Mouse (Mus musculus) forebrain, embryonic 14.5 days (tissue): ENCODE measurements around the gene Trpm8. TPM values are rescaled to one million over a fixed set of nuclear protein-coding genes. Genes with fewer than 3 reads are reported as not detected.

ENCODE experiments used
- ATAC-seq: fragments of 200-750 bp; cut with Nextera tagmentation; 2 replicates; pipeline ENCODE4 v1.8.0; 2017; ENCODE audit warnings: mild to moderate bottlenecking, moderate library complexity
- DNase-seq: peaks from one replicate; pipeline ENCODE4 v3.0.0-alpha.2; 2015; ENCODE audit warnings: low spot score
- H3K27ac ChIP-seq: fragments of 300-500 bp; sonication (generic); 2 replicates; pipeline ENCODE4 v1.5.1; 2014; ENCODE audit warnings: low read depth, mild to moderate bottlenecking, control low read depth, low read length, moderate library complexity
- H3K27me3 ChIP-seq: fragments of 300-500 bp; sonication (generic); replicated peaks from 2 replicates; pipeline ENCODE4 v1.6.1; 2014; ENCODE audit warnings: low read length, control low read depth, mixed read lengths; ENCODE audit not compliant: control insufficient read depth, insufficient read depth
- H3K36me3 ChIP-seq: fragments of 300-500 bp; sonication (generic); 2 replicates; pipeline ENCODE4 v1.6.1; 2014; ENCODE audit warnings: low read length, control low read depth; ENCODE audit not compliant: control insufficient read depth, insufficient read depth
- H3K4me1 ChIP-seq: fragments of 300-500 bp; sonication (generic); 2 replicates; pipeline ENCODE4 v1.6.1; 2014; ENCODE audit warnings: antibody characterized with exemption, low read length, control low read depth; ENCODE audit not compliant: control insufficient read depth, insufficient read depth
- H3K4me2 ChIP-seq: fragments of 300-500 bp; sonication (generic); 2 replicates; pipeline ENCODE4 v1.6.1; 2014; ENCODE audit warnings: mild to moderate bottlenecking, control low read depth, low read length
- H3K4me3 ChIP-seq: fragments of 300-500 bp; sonication (generic); 2 replicates; pipeline ENCODE4 v1.5.1; 2014; ENCODE audit warnings: low read depth, low read length, control low read depth
- H3K9ac ChIP-seq: fragments of 300-500 bp; sonication (generic); 2 replicates; pipeline ENCODE4 v1.6.1; 2014; ENCODE audit warnings: mild to moderate bottlenecking, low read length, control low read depth, moderate library complexity
- H3K9me3 ChIP-seq: fragments of 300-500 bp; sonication (generic); replicated peaks from 2 replicates; pipeline ENCODE4 v1.6.1; 2016; ENCODE audit warnings: low read length, control low read depth, mixed read lengths; ENCODE audit not compliant: control insufficient read depth
- WGBS: fragments of 180-500 bp; shearing (Covaris S2); extraction: QIAGEN DNeasy Blood & Tissue Kit; methylation state at CpG from one replicate; pipeline ENCODE4 v1.1.7; 2014; 5-methylcytosine and 5-hydroxymethylcytosine counted together
- polyA plus RNA-seq: library from polyadenylated mRNA; unstranded; fragments of >200 nt; fragmentation: Nextera tagmentation; extraction: Ambion mirVana; gene quantifications from 2 replicates; pipeline ENCODE4 v1.2.1, GENCODE M21; 2014

Trpm8 gene
- polyA plus RNA-seq, 1 experiment from 2014 or later, result not detected

DNA sequence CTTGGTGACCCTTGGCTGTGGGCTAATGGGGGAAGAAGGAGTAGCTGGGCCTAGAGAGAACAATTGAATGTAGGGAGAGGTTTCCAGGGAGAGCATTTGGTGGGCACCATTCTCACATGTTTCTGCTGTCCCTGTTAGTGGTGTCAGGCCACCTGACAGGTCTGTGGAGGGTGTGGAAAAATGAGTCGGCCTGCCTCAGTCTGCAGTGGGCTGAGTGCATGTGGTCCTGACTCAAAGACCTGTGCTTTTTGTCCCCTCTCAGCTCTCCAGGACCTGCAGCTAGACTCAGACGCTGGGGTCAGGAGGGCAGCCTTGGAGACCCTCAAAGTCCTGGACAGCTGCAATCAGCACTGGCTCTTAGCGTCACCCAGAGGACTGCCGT lies 17.8 kb upstream of the Trpm8 start:
- DNase-seq, result no peak
- Histone ChIP-seq H3K9ac (no peak overlapping the region), H3K27me3 (no peaks in the 10 kb centered on the region), H3K9me3 (peaks cover 31% of the 10 kb centered on the region), H3K36me3 (peaks cover 56% of the 10 kb centered on the region), H3K4me2 (no peak overlapping the region), H3K4me3 (no peak overlapping the region), H3K4me1 (no peaks in the 10 kb centered on the region), H3K27ac (no peak overlapping the region)
- 83% methylated on average over 4 of the region's 4 CpGs for WGBS
- ATAC-seq, result peak; percentile 9

- no peak overlapping the region for H3K4me3 ChIP-seq
- ATAC-seq, result 0 out of 2 replicates have a peak, but pooled peaks have one; percentile 5
- no peaks in the 10 kb centered on the region for H3K27me3 ChIP-seq
- no peaks in the 10 kb centered on the region for H3K4me1 ChIP-seq
- 85% methylated on average over 6 of the region's 6 CpGs for WGBS
- no peak for DNase-seq
- H3K36me3 ChIP-seq, result peaks cover 60% of the 10 kb centered on the region
- peaks cover 26% of the 10 kb centered on the region for H3K9me3 ChIP-seq
- H3K4me2 ChIP-seq, result no peak overlapping the region
- H3K9ac ChIP-seq, result no peak overlapping the region
- H3K27ac ChIP-seq, result no peak overlapping the region
These were observed 17.3 kb upstream of the Trpm8 start for GRCm38 (mm10) chr1:88260114-88260513.

GRCm38 (mm10) chr1:88260604-88261377 lies 16.7 kb upstream of the Trpm8 start:
- no peak for ATAC-seq
- Histone ChIP-seq H3K27ac (no peak overlapping the region), H3K9me3 (peaks cover 20% of the 10 kb centered on the region), H3K9ac (no peak overlapping the region), H3K36me3 (peaks cover 67% of the 10 kb centered on the region), H3K4me3 (no peak overlapping the region), H3K4me1 (no peaks in the 10 kb centered on the region), H3K4me2 (no peak overlapping the region), H3K27me3 (no peaks in the 10 kb centered on the region)
- DNase-seq, result no peak
- 86% methylated on average over 10 of the region's 10 CpGs for WGBS

- peaks cover 10% of the 10 kb centered on the region for H3K9me3 ChIP-seq
- peaks cover 76% of the 10 kb centered on the region for H3K36me3 ChIP-seq
- H3K9ac ChIP-seq, result no peak overlapping the region
- ATAC-seq (0 out of 2 replicates have a peak, but pooled peaks have one; percentile 2), DNase-seq (no peak)
- 88% methylated on average over 7 of the region's 7 CpGs for WGBS
- H3K4me3 ChIP-seq, result no peak overlapping the region
- H3K4me2 ChIP-seq, result no peak overlapping the region
- no peak overlapping the region for H3K27ac ChIP-seq
- H3K4me1 ChIP-seq, result no peaks in the 10 kb centered on the region
- no peaks in the 10 kb centered on the region for H3K27me3 ChIP-seq
These were observed 15.8 kb upstream of the Trpm8 start for GRCm38 (mm10) chr1:88261706-88262105.

- Histone ChIP-seq H3K27ac (no peak overlapping the region), H3K4me1 (no peaks in the 10 kb centered on the region), H3K36me3 (peaks cover 82% of the 10 kb centered on the region), H3K4me3 (no peak overlapping the region), H3K9ac (no peak overlapping the region), H3K4me2 (no peak overlapping the region), H3K9me3 (peaks cover 5% of the 10 kb centered on the region), H3K27me3 (no peaks in the 10 kb centered on the region)
- 87% methylated on average over 4 of the region's 4 CpGs for WGBS
- peak; percentile 75 for DNase-seq
- ATAC-seq, result no peak
These were observed 15.2 kb upstream of the Trpm8 start for GRCm38 (mm10) chr1:88262255-88262654.

DNA sequence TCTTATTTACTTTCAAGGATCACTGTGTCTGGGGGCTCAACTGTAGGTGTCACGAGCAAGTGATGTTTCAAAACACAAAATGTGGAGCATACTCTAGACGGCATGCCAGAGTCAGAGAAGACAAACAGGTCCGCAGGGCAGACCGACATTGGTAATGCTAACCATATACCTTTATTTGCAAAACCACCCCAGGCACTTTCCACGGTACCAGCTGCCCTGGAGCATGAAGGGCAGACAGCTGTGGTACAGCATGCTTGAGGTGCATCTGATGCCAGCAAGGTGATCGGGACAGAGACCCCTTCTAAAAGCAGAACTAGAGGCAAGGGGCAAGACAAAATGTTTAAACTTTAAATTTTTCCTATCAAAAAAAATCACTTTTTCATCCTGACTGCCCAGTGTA lies 14.5 kb upstream of the Trpm8 start:
- DNase-seq (no peak), ATAC-seq (no peak)
- Histone ChIP-seq H3K36me3 (peaks cover 89% of the 10 kb centered on the region), H3K9me3 (no peaks in the 10 kb centered on the region), H3K4me2 (no peak overlapping the region), H3K4me3 (no peak overlapping the region), H3K4me1 (no peaks in the 10 kb centered on the region), H3K9ac (no peak overlapping the region), H3K27me3 (no peaks in the 10 kb centered on the region), H3K27ac (no peak overlapping the region)
- WGBS, result 77% methylated on average over 6 of the region's 6 CpGs

GRCm38 (mm10) chr1:88263778-88264177 lies 13.7 kb upstream of the Trpm8 start:
- WGBS, result 88% methylated on average over 5 of the region's 5 CpGs
- no peak overlapping the region for H3K9ac ChIP-seq

DNA sequence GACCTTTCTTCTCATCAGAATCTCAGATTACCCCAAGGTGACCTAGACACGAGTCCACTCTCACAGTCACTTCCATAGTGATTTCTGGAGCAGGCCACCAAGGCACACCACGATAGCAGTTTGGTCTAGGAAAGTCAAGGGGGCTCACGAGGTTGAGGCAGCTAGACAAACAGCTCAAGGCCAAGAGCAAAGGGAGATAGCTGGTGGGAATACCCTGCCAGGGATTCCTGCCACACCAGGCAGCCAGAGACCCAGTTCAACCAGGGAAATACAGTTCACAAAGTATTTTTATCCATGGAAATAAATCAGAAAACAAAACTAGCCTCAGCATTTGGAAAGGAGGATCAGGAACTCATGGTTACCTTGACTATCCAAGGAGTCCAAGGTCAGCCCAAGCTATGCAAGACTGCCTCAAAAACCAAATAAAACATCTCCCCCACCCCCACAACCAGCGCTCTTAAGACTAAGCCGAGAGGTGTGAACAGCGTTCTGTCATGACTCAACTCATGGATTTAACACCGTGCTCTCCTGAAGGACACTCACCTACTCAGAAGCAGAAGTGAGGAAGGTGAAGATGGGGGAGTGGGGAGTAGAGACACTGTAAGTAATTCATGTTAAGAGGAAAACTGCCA lies 13.1 kb upstream of the Trpm8 start:
- peaks cover 100% of the 10 kb centered on the region for H3K36me3 ChIP-seq
- no peak overlapping the region for H3K27ac ChIP-seq
- DNase-seq (no peak), ATAC-seq (no peak)
- H3K4me1 ChIP-seq, result no peaks in the 10 kb centered on the region
- no peaks in the 10 kb centered on the region for H3K9me3 ChIP-seq
- no peak overlapping the region for H3K4me3 ChIP-seq
- H3K4me2 ChIP-seq, result no peak overlapping the region
- H3K9ac ChIP-seq, result no peak overlapping the region
- H3K27me3 ChIP-seq, result no peaks in the 10 kb centered on the region
- WGBS, result 90% methylated on average over 7 of the region's 7 CpGs

More at GRCm38 (mm10) chr1:88263778-88264177, 13.7 kb upstream of the Trpm8 start:
- Histone ChIP-seq H3K27ac (no peak overlapping the region), H3K4me3 (no peak overlapping the region), H3K36me3 (peaks cover 97% of the 10 kb centered on the region), H3K4me2 (no peak overlapping the region), H3K9me3 (no peaks in the 10 kb centered on the region), H3K4me1 (no peaks in the 10 kb centered on the region), H3K27me3 (no peaks in the 10 kb centered on the region)
- DNase-seq (no peak), ATAC-seq (no peak)

GRCm38 (mm10) chr1:88264869-88265240 lies 12.6 kb upstream of the Trpm8 start:
- WGBS, result 78% methylated on average over 4 of the region's 4 CpGs
- no peak overlapping the region for H3K27ac ChIP-seq
- no peak overlapping the region for H3K4me2 ChIP-seq
- H3K27me3 ChIP-seq, result no peaks in the 10 kb centered on the region
- DNase-seq (no peak), ATAC-seq (no peak)
- H3K9me3 ChIP-seq, result no peaks in the 10 kb centered on the region
- H3K4me3 ChIP-seq, result no peak overlapping the region
- H3K9ac ChIP-seq, result no peak overlapping the region
- H3K4me1 ChIP-seq, result no peaks in the 10 kb centered on the region
- peaks cover 100% of the 10 kb centered on the region for H3K36me3 ChIP-seq
